Mouse (Mus musculus) stomach, embryonic 14.5 days (tissue): ENCODE data around the gene Mast1. TPM values are rescaled to one million over a fixed set of nuclear protein-coding genes. Genes with fewer than 3 reads are reported as not detected.
A peak's percentile ranks its signal among the peaks of the same experiment; 100 is the strongest.

Source experiments
- ATAC-seq: fragments of 200-750 bp; cut with Nextera tagmentation; 2 replicates; pipeline ENCODE4 v1.8.0; 2017; ENCODE audit warnings: low read depth, moderate TSS enrichment; ENCODE audit not compliant: insufficient number of reproducible peaks, insufficient read depth, low FRiP score
- H3K27ac ChIP-seq: fragments of 300-500 bp; sonication (generic); 2 replicates; pipeline ENCODE4 v1.5.1; 2014; ENCODE audit warnings: mild to moderate bottlenecking, low read length, moderate library complexity, mixed read lengths
- H3K27me3 ChIP-seq: fragments of 300-500 bp; sonication (generic); 2 replicates; pipeline ENCODE4 v1.6.1; 2014; ENCODE audit warnings: low read length, control low read depth, mixed read lengths; ENCODE audit not compliant: control insufficient read depth, insufficient read depth
- H3K36me3 ChIP-seq: fragments of 300-500 bp; sonication (generic); 2 replicates; pipeline ENCODE4 v1.6.1; 2014; ENCODE audit warnings: mild to moderate bottlenecking, control low read depth, low read length, moderate library complexity, mixed read lengths; ENCODE audit not compliant: control insufficient read depth, insufficient read depth
- H3K4me1 ChIP-seq: fragments of 300-500 bp; sonication (generic); 2 replicates; pipeline ENCODE4 v1.6.1; 2014; ENCODE audit warnings: low read length, control low read depth, mixed read lengths; ENCODE audit not compliant: control insufficient read depth, insufficient read depth
- H3K4me2 ChIP-seq: fragments of 300-500 bp; sonication (generic); replicated peaks from 2 replicates; pipeline ENCODE4 v1.6.1; 2014; ENCODE audit warnings: low read depth, low read length, control low read depth
- H3K4me3 ChIP-seq: fragments of 300-500 bp; sonication (generic); 2 replicates; pipeline ENCODE4 v1.5.1; 2014; ENCODE audit warnings: low read depth, low read length, control low read depth
- H3K9ac ChIP-seq: fragments of 300-500 bp; sonication (generic); replicated peaks from 2 replicates; pipeline ENCODE4 v1.6.1; 2014; ENCODE audit warnings: low read depth, mild to moderate bottlenecking, control low read depth, low read length, moderate library complexity, mixed read lengths
- H3K9me3 ChIP-seq: fragments of 300-500 bp; sonication (generic); 2 replicates; pipeline ENCODE4 v1.6.1; 2016; ENCODE audit warnings: low read depth, low read length, control low read depth; ENCODE audit not compliant: control insufficient read depth
- WGBS: fragments of 180-500 bp; shearing (Covaris S2); extraction: QIAGEN DNeasy Blood & Tissue Kit; methylation state at CpG from one replicate; pipeline ENCODE4 v1.1.7; 2014; 5-methylcytosine and 5-hydroxymethylcytosine counted together
- polyA plus RNA-seq: library from polyadenylated mRNA; unstranded; fragments of >200 nt; fragmentation: Nextera tagmentation; extraction: Ambion mirVana; gene quantifications from 2 replicates; pipeline ENCODE4 v1.2.1, GENCODE M21; 2014

Gene Mast1
- polyA plus RNA-seq, 1 experiment from 2014 or later = 2.2 TPM

GRCm38 (mm10) chr8:84936041-84936961, 858 bp downstream of the Mast1 start:
- H3K9me3 ChIP-seq = no peaks in the 10 kb centered on the region
- peaks cover 37% of the 10 kb centered on the region for H3K27me3 ChIP-seq
- H3K36me3 ChIP-seq = no peaks in the 10 kb centered on the region
- WGBS = 27% methylated on average over 20 of the region's 23 CpGs
- no peak for ATAC-seq
- peaks cover 6% of the 10 kb centered on the region; the same call in 1 of the 2 replicates for H3K4me1 ChIP-seq
- no peak overlapping the region; the same call in 1 of the 2 replicates for H3K9ac ChIP-seq
- H3K4me3 ChIP-seq = peak overlapping the region; percentile 34
- peak overlapping the region; percentile 68 for H3K4me2 ChIP-seq
- no peak overlapping the region for H3K27ac ChIP-seq

DNA sequence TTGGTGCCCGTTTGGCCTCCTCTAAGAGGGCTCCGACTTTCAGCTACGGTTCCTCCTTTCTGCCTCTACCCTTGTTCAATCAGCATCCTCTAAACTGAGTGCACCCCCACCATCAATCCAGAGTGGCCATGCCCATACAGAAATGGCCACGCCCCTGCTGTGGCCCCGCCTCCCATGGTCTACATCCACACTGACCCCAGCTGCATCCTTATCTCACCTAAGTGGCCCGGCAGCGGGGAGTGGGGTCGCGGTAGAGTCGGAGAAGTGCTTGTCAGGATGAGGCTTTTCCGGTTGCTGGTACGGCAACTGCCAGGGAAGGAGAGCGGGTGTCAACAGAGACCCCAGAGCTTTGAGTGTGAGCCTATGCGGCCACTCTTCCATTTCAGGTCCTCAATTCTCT, 1.7 kb downstream of the Mast1 start:
- WGBS = 5% methylated on average over 14 of the region's 14 CpGs
- no peak overlapping the region for H3K4me2 ChIP-seq
- ATAC-seq = peak; percentile 25; the same call in 1 of the 2 replicates

DNA sequence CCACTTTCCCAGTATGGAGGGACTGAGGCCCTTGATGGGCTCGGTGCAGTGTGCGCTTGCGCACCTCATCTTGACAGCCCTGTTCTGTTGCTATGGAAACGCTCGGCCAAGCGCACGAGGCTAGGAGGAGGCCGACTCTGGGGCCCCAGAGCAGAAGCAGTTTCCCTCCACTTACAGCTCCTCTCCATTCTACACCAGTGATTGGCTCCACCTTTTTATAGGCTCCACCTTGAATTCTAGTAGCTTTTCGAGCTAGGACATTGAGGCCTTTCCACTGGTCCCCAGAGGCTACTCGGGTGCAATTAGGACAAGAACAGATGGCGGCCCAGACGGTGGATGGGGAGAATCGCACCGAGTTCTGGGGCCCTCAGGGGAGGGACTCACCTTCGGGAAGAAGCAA, 2.3 kb downstream of the Mast1 start:
- no peak overlapping the region for H3K4me2 ChIP-seq
- no peak overlapping the region for H3K9ac ChIP-seq
- ATAC-seq = no peak

More for the DNA sequence above, 1.7 kb downstream of the Mast1 start:
- H3K27me3 ChIP-seq = peaks cover 39% of the 10 kb centered on the region
- no peak overlapping the region for H3K27ac ChIP-seq
- H3K9me3 ChIP-seq = no peaks in the 10 kb centered on the region
- no peaks in the 10 kb centered on the region for H3K36me3 ChIP-seq
- H3K4me1 ChIP-seq = peaks cover 6% of the 10 kb centered on the region; the same call in 1 of the 2 replicates
- no peak overlapping the region for H3K4me3 ChIP-seq
- no peak overlapping the region for H3K9ac ChIP-seq

DNA sequence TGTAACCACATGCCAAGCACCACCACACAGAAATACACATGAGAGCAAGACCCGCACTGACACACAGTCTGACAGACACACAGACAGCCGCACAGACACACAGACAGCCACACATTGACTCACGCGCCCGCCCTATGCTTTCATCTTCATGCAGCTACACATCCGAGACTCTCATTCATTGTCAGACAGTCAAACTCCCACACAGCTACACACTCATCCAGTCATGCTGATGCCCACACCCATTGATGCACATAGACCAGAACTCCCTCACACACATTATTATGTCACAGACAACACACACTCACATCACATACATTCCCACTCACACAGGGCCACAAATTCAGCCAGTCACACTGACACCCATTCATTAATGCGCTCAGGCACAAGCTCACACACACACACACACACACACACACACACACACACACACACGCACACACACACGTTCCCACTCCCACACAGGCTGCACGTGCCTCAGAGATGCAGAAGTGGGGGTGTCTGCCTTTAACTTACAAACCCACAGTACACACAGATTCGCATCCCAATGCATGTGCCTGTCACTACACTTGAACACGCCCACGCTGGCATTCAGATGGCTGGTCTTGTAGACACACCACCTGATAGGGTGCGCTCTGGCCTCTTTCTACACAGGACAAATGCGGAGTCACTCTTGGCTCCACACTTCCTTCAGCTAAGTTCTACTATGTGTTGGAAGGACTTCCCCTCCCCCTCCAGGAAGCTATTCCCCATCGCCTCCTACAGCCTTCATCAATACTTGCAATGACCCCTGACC, 3.2 kb downstream of the Mast1 start:
- 81% methylated on average over 16 of the region's 16 CpGs for WGBS
- no peak for ATAC-seq

More for the DNA sequence above, 2.3 kb downstream of the Mast1 start:
- no peak overlapping the region for H3K27ac ChIP-seq
- H3K27me3 ChIP-seq = peaks cover 44% of the 10 kb centered on the region
- H3K4me3 ChIP-seq = no peak overlapping the region
- peaks cover 6% of the 10 kb centered on the region; the same call in 1 of the 2 replicates for H3K4me1 ChIP-seq
- WGBS = 1% methylated on average over 15 of the region's 15 CpGs
- no peaks in the 10 kb centered on the region for H3K9me3 ChIP-seq
- H3K36me3 ChIP-seq = no peaks in the 10 kb centered on the region

GRCm38 (mm10) chr8:84930582-84930981, 6.6 kb downstream of the Mast1 start:
- Histone ChIP-seq H3K9me3 (no peaks in the 10 kb centered on the region), H3K27ac (no peak overlapping the region), H3K4me2 (no peak overlapping the region), H3K36me3 (no peaks in the 10 kb centered on the region), H3K4me3 (no peak overlapping the region), H3K27me3 (peaks cover 31% of the 10 kb centered on the region), H3K9ac (no peak overlapping the region), H3K4me1 (peaks cover 6% of the 10 kb centered on the region; the same call in 1 of the 2 replicates)
- no peak for ATAC-seq
- 82% methylated on average over 13 of the region's 13 CpGs for WGBS

More for the DNA sequence above, 3.2 kb downstream of the Mast1 start:
- Histone ChIP-seq H3K4me2 (no peak overlapping the region), H3K27ac (no peak overlapping the region), H3K4me1 (peaks cover 6% of the 10 kb centered on the region; the same call in 1 of the 2 replicates), H3K9ac (no peak overlapping the region), H3K9me3 (no peaks in the 10 kb centered on the region), H3K4me3 (no peak overlapping the region), H3K27me3 (peaks cover 52% of the 10 kb centered on the region), H3K36me3 (no peaks in the 10 kb centered on the region)

DNA sequence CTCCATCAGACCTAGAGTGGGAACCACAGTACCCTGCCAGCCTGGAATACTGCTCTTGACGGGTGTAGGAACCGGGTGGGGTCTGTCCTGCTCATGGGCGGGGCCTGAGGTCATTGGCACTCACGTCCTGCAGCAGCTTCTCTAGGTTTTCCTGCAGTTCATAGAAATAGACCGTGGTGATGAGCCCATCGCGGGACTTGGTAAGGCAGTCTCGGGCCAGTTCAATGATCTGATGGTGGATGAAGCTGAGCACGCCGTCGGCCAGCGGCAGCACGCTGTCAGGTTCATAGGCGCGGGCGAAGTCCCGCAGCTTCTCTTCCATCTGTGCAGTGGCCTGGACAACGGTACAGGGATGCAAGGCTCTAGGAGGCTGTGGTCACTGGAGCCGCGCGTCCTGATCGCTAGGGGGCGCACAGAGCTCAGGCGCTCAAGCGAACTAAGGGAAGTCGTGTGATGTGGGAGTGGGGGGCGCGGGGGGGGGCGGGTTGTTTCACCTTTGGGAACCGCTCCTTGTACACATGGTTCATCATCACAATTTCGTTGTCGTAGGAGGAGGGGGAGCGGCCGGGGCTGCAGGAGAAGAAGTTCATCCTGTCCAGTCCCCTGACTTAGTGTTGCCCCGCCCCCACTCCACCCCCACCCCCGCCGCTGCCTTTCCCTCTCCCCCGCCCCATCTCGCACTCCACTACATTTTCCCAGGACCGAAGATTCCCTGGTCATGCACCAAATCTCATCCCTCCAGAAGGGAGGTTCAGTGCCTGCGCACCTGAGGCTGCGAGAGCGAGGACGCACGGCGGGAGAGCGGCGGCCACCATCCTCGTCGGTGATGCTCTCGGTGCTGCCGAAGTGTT, 8.5 kb downstream of the Mast1 start:
- Histone ChIP-seq H3K4me3 (peak overlapping the region; percentile 27), H3K4me1 (0 out of 2 replicates have a peak, but pooled peaks cover 2% of the 10 kb centered on the region), H3K27me3 (peaks cover 15% of the 10 kb centered on the region), H3K36me3 (no peaks in the 10 kb centered on the region), H3K27ac (no peak overlapping the region), H3K9me3 (no peaks in the 10 kb centered on the region), H3K4me2 (peak overlapping the region; percentile 64), H3K9ac (no peak overlapping the region)
- WGBS = 3% methylated on average over 52 of the region's 52 CpGs
- ATAC-seq = peak; percentile 69; the same call in 1 of the 2 replicates

DNA sequence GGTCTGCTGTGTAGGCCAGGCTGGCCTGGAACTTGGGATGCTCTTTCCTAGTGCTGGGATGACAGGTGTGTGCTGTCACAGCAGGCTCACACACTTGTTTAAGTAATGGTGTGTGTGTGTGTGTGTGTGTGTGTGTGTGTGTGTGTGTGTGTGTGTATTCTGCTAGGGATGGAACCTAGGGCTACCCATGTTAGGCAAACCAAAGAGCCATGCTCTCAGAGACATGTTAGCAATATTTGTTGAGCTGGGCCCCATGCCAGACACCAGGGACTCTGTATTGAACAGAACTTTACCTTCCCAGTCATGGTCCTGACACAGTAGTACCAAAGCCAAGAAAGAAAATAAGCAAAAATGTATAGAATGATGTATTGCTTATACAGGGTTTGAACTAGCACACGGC, 9.6 kb downstream of the Mast1 start:
- H3K27me3 ChIP-seq = peaks cover 15% of the 10 kb centered on the region
- no peaks in the 10 kb centered on the region for H3K36me3 ChIP-seq
- H3K4me1 ChIP-seq = 0 out of 2 replicates have a peak, but pooled peaks cover 2% of the 10 kb centered on the region
- H3K9me3 ChIP-seq = no peaks in the 10 kb centered on the region
- H3K27ac ChIP-seq = no peak overlapping the region
- no peak overlapping the region for H3K4me2 ChIP-seq
- ATAC-seq = no peak
- H3K4me3 ChIP-seq = no peak overlapping the region
- no peak overlapping the region for H3K9ac ChIP-seq
- 75% methylated on average over 1 of the region's 1 CpGs for WGBS
